Mouse (Mus musculus): Measurements from ENCODE around the gene Itga2b. TPM values are rescaled to one million over a fixed set of nuclear protein-coding genes. Genes with fewer than 3 reads are reported as not detected.
"Not testable (repeated sequence)": the region's sequence is repeated elsewhere in the genome, so short reads cannot be mapped to it uniquely, and the experiment has no call there.

The Itga2b gene
- polyA plus RNA-seq, 1 experiment from 2014 or later = 6.0 TPM

DNA sequence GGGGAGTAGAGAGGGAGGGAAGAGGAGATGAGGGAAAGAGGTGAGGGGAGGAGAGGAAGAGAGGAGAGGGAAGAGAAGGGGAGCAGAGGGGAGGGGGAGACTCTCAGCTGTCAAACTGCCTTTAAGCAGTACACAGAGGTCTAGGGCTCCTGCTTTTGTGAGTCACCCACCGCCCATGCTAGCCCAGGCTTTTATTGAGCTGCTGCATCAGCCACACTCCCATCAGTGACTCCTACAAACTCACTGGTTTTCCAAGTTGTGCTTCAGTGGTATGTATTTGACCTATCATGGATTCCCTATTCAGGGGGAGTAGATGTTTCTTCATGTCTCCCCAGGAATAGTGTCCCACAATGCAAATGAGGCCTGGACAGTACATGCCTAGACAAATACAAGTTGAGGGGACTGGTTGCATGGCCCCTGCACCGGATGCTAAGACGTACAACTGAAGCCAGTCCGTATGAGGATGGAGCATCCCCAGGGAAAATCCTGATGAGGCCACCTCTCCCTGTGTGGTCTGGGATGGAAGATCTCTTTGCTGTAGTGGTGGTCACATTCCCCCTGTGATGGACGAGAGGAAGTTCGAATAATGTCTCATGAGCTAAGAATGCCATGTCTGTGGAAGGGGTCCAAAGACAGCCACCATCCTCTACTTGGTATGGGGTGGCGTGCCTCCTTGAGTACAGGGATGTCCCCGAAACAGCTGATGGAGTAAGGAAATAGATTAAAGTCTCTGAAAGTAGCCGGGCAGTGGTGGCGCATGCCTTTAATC, 54.7 kb downstream of the Itga2b start:
- peaks cover 4% of the 10 kb centered on the region; the same call in 1 of the 2 replicates for H3K9me3 ChIP-seq
- H3K4me2 ChIP-seq (replicated peaks) = no peak overlapping the region
- H3K4me3 ChIP-seq (replicated peaks) = no peak overlapping the region
- no peaks in the 10 kb centered on the region for H3K27me3 ChIP-seq
- no peak overlapping the region for H3K9ac ChIP-seq (replicated peaks)
- WGBS = 77% methylated on average over 10 of the region's 10 CpGs
- no peak overlapping the region for H3K27ac ChIP-seq
- no peak for ATAC-seq
- H3K36me3 ChIP-seq = no peaks in the 10 kb centered on the region
- H3K4me1 ChIP-seq (replicated peaks) = no peaks in the 10 kb centered on the region

DNA sequence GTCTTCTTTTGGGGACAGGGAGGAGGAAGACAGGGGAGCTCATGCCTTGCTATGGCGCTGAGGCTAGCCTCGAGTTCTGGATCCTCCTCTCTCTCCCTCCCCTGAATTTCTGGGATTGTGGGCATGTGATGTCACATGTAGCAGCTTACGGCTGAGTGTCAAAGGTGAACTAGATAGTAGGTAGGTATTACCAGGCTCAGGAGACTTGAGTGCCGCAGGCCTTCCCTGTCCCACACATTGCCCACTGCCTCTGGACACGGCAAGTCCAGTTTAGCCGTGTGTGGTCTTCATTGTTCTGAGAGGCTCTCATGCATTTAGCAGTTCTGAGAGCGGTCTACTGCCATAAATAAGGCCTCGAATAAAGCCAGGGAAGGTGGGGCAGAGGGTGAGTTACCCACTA, 56.9 kb downstream of the Itga2b start:
- 68% methylated on average over 8 of the region's 8 CpGs for WGBS
- ATAC-seq = no peak
- Histone ChIP-seq H3K4me1 (replicated peaks) (peaks cover 2% of the 10 kb centered on the region), H3K9ac (replicated peaks) (no peak overlapping the region), H3K27me3 (no peaks in the 10 kb centered on the region), H3K4me3 (replicated peaks) (no peak overlapping the region), H3K27ac (no peak overlapping the region), H3K4me2 (replicated peaks) (no peak overlapping the region), H3K36me3 (no peaks in the 10 kb centered on the region), H3K9me3 (no peaks in the 10 kb centered on the region)

GRCm38 (mm10) chr11:102411704-102412103, 58.2 kb downstream of the Itga2b start:
- Histone ChIP-seq H3K4me1 (replicated peaks) (peaks cover 12% of the 10 kb centered on the region), H3K36me3 (no peaks in the 10 kb centered on the region), H3K9me3 (no peaks in the 10 kb centered on the region), H3K27me3 (no peaks in the 10 kb centered on the region), H3K4me2 (replicated peaks) (no peak overlapping the region), H3K4me3 (replicated peaks) (no peak overlapping the region), H3K27ac (no peak overlapping the region), H3K9ac (replicated peaks) (no peak overlapping the region)
- ATAC-seq = no peak
- WGBS = 6% methylated on average over 11 of the region's 11 CpGs

DNA sequence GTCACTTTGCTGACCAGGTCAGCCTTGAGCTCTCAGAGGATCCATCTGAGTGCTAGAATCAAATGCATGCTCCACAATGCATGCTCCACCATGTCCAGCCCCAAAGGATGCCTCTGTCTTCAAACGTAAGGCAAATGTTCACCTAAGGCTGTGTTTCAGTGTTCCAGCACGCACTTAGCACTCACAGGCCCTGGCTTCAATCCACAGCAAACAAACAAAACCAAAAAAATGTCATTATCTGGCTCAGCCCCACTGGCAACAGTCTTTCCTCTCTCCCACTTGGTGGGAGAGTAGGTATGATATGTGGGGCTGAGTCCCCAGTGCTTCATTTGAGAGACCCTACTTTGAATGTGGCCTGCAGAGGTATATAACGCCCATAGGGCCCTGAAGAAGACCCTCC, 58.9 kb downstream of the Itga2b start:
- H3K27me3 ChIP-seq = no peaks in the 10 kb centered on the region
- no peak overlapping the region for H3K9ac ChIP-seq (replicated peaks)
- 79% methylated on average over 3 of the region's 3 CpGs for WGBS
- no peak for ATAC-seq
- no peak overlapping the region for H3K4me3 ChIP-seq (replicated peaks)
- H3K27ac ChIP-seq = no peak overlapping the region
- no peak overlapping the region for H3K4me2 ChIP-seq (replicated peaks)
- no peaks in the 10 kb centered on the region for H3K9me3 ChIP-seq
- peaks cover 18% of the 10 kb centered on the region for H3K4me1 ChIP-seq (replicated peaks)
- no peaks in the 10 kb centered on the region for H3K36me3 ChIP-seq

GRCm38 (mm10) chr11:102410345-102410744, 59.6 kb downstream of the Itga2b start:
- H3K4me1 ChIP-seq (replicated peaks) = peaks cover 25% of the 10 kb centered on the region
- H3K36me3 ChIP-seq; H3K27me3 ChIP-seq; H3K9me3 ChIP-seq; H3K4me2 ChIP-seq (replicated peaks); H3K9ac ChIP-seq (replicated peaks); ATAC-seq; H3K27ac ChIP-seq; H3K4me3 ChIP-seq (replicated peaks): not testable (repeated sequence)
- 92% methylated on average over 3 of the region's 3 CpGs for WGBS

DNA sequence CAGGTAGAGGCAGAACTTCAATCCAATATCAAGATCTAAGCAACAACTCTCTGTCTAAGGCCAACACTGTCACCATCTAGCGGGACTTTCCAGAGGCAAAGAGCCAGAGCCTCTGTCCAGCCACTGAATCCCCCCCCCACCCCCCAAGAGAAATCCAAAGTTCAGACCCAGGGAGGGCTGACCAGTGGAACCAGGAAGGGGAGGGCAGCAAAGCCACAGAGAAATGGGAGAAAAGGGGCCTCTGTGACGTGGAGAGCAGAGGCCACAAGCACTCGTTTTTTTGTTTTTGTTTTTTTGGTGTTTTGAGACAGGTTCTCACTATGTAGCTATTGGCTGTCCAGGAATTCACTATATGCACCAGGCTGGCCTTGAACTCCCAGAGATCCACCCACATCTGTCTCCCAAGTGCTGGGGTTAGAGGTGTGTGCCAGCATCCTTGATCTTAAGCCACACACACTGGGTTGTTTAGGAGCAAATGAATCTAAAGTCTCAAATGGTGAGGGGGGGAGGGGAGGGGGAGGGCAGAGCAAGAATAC, 60.1 kb downstream of the Itga2b start:
- H3K4me1 ChIP-seq (replicated peaks) = peaks cover 29% of the 10 kb centered on the region
- no peak for ATAC-seq
- 71% methylated on average over 3 of the region's 3 CpGs for WGBS
- H3K9me3 ChIP-seq = no peaks in the 10 kb centered on the region
- H3K27ac ChIP-seq = no peak overlapping the region
- H3K27me3 ChIP-seq = no peaks in the 10 kb centered on the region
- H3K36me3 ChIP-seq = 0 out of 2 replicates have a peak, but pooled peaks cover under 1% of the 10 kb centered on the region
- H3K4me2 ChIP-seq (replicated peaks) = no peak overlapping the region
- no peak overlapping the region; the same call in 1 of the 2 replicates for H3K9ac ChIP-seq (replicated peaks)
- no peak overlapping the region for H3K4me3 ChIP-seq (replicated peaks)

DNA sequence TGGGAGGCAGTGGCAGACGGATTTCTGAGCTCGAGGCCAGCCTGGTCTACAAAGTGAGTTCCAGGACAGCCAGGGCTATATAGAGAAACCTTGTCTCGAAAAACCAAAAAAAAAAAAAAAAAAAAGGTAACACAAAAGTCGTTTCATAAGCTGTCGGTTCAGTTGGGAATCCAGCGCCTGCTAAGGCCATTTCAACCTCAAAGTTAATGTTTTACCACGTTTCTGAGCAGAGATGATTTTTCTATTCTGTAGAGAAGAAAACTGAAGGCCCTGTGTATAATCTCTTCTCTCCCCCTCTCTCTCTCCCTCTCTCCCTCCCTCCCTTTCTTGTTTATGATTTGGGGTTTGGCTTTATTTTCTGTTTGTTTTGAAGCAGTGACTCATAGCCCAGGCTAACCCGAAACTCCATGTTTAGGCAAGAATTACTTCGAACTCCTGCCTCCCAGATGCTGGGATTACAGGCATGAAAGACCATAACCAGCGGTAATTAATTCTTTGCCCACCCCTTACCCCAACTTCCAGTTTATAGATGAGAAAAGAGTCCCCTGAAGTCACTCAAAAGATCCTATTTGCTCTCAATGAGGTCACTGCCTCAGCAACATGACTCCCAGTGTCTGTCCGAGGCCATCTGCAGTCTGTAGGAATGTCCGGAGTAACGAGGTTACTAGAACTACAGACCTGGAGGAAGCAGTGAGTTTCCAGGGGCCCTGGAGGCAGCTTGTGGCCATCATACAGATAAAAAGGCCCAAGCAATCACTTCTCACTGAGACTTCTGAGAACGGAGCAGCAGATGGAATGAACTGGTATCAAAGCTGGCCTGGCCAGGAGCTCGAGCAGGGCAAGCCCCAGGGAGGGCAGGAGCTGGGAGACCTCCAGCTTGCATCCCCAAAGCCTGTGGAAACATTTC, 60.8 kb downstream of the Itga2b start:
- no peaks in the 10 kb centered on the region for H3K27me3 ChIP-seq
- H3K4me2 ChIP-seq (replicated peaks) = peak overlapping the region; percentile 89
- peak overlapping the region; percentile 68 for H3K27ac ChIP-seq
- peak overlapping the region; percentile 81 for H3K4me3 ChIP-seq (replicated peaks)
- H3K9me3 ChIP-seq = no peaks in the 10 kb centered on the region
- 45% methylated on average over 15 of the region's 15 CpGs for WGBS
- peaks cover 7% of the 10 kb centered on the region for H3K36me3 ChIP-seq
- H3K9ac ChIP-seq (replicated peaks) = peak overlapping the region; percentile 8; the same call in 1 of the 2 replicates
- ATAC-seq = no peak
- peaks cover 36% of the 10 kb centered on the region for H3K4me1 ChIP-seq (replicated peaks)

- Histone ChIP-seq H3K4me2 (replicated peaks) (peak overlapping the region; percentile 89), H3K9me3 (no peaks in the 10 kb centered on the region), H3K27me3 (no peaks in the 10 kb centered on the region), H3K4me3 (replicated peaks) (peak overlapping the region; percentile 81), H3K4me1 (replicated peaks) (peaks cover 36% of the 10 kb centered on the region), H3K27ac (peak overlapping the region; percentile 88), H3K9ac (replicated peaks) (peak overlapping the region; percentile 90; the same call in 1 of the 2 replicates), H3K36me3 (peaks cover 15% of the 10 kb centered on the region)
- peak; percentile 94 for ATAC-seq
- under 1% methylated on average over 32 of the region's 32 CpGs for WGBS
These were observed 61.5 kb downstream of the Itga2b start for GRCm38 (mm10) chr11:102408344-102408876.

DNA sequence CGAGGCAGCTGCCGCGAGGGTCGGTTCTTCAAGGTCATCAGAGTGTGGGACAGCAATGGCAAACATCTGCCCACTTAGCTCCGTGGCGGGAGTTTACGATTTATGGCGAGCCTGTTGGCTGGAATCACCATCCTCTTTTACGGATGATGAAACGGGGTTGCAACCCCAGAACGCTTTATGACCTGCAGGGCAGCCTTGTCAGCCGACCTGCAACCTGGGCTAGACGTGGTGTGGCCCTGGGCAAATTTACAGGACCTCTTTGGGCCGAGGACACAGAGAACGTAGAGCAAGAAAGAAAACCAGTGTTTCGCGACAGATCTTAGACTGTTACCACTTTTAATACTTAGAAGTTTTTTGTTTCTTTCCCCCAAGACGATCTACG, 62.1 kb downstream of the Itga2b start, which contains the start of gene Slc25a39:
Slc25a39 (minus strand) TSS at position 113 of the 382 bp plus-strand sequence.
- Histone ChIP-seq H3K27ac (peak within 1 kb of the TSS; percentile 88), H3K27me3 (no peaks in the 10 kb centered on the region), H3K4me3 (replicated peaks) (peak within 1 kb of the TSS; percentile 81), H3K9me3 (no peaks in the 10 kb centered on the region), H3K4me1 (replicated peaks) (peaks cover 36% of the 10 kb centered on the region), H3K4me2 (replicated peaks) (peak within 1 kb of the TSS; percentile 89), H3K9ac (replicated peaks) (peak within 1 kb of the TSS; percentile 90), H3K36me3 (peaks cover 20% of the 10 kb centered on the region)
- WGBS = under 1% methylated on average over 19 of the region's 19 CpGs
- no peak for ATAC-seq

- under 1% methylated on average over 85 of the region's 85 CpGs for WGBS
- peaks cover 27% of the 10 kb centered on the region for H3K36me3 ChIP-seq
- H3K27ac ChIP-seq = peak overlapping the region; percentile 88
- peak; percentile 73 for ATAC-seq
- peak overlapping the region; percentile 89 for H3K4me2 ChIP-seq (replicated peaks)
- peak overlapping the region; percentile 90 for H3K9ac ChIP-seq (replicated peaks)
- no peaks in the 10 kb centered on the region for H3K9me3 ChIP-seq
- peak overlapping the region; percentile 81 for H3K4me3 ChIP-seq (replicated peaks)
- peaks cover 37% of the 10 kb centered on the region for H3K4me1 ChIP-seq (replicated peaks)
- no peaks in the 10 kb centered on the region for H3K27me3 ChIP-seq
These were observed 62.8 kb downstream of the Itga2b start for GRCm38 (mm10) chr11:102406900-102407833.

GRCm38 (mm10) chr11:102406401-102406800, 63.5 kb downstream of the Itga2b start:
- peaks cover 35% of the 10 kb centered on the region for H3K36me3 ChIP-seq
- ATAC-seq = no peak
- no peaks in the 10 kb centered on the region for H3K9me3 ChIP-seq
- H3K9ac ChIP-seq (replicated peaks) = peak overlapping the region; percentile 90
- H3K4me1 ChIP-seq (replicated peaks) = peaks cover 44% of the 10 kb centered on the region
- H3K4me2 ChIP-seq (replicated peaks) = peak overlapping the region; percentile 89
- peak overlapping the region; percentile 81 for H3K4me3 ChIP-seq (replicated peaks)
- H3K27me3 ChIP-seq = no peaks in the 10 kb centered on the region
- 18% methylated on average over 3 of the region's 3 CpGs for WGBS
- H3K27ac ChIP-seq = peak overlapping the region; percentile 88
